Mouse (Mus musculus): ENCODE results near the gene Vwa1. TPM values are rescaled to one million over a fixed set of nuclear protein-coding genes. Genes with fewer than 3 reads are reported as not detected.

Gene Vwa1
- total and polyA plus RNA-seq, 3 experiments: 0.13 to 1.8 (median 0.15) TPM

DNA sequence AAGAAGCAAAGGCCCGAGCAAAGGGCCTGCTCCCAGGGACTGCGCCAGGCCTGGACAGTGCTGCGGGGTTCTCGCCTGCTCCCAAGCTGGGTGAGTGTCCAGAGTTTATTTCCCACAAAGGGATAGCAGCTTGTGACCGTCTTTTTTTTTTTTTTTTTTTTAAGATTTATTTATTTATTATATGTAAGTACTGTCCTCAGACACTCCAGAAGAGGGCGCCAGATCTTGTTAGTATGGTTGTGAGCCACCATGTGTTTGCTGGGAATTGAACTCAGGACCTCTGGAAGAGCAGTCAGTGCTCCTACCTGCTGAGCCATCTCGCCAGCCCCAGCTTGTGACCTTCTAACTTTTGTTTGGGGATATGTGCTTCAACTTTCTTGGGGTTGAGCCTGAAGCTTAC, 46.5 kb upstream of the Vwa1 start:
- Histone ChIP-seq H3K9ac (ENCODE audit: insufficient read depth, low read depth) (no peak overlapping the region), H3K4me2 (ENCODE audit: insufficient read depth, low read depth, poor library complexity, severe bottlenecking) (no peak overlapping the region), H3K36me3 (replicated peaks in 1 of 2; ENCODE audit: control insufficient read depth in 1 of 2, insufficient read depth in 1 of 2, low read length in 1 of 2) (peaks cover 80 to 97% of the 10 kb centered on the region in 2 experiments), H3K79me2 (replicated peaks; ENCODE audit: control insufficient read depth, extremely low read depth, insufficient read depth, poor library complexity, severe bottlenecking) (peaks cover 34% of the 10 kb centered on the region), H3K4me1 (ENCODE audit: control insufficient read depth in 1 of 2, insufficient read depth in 2 of 2) (no peaks in the 10 kb centered on the region), H3K4me3 (replicated peaks in 1 of 3; ENCODE audit: low read depth in 2 of 3, low read length in 2 of 3, poor library complexity in 1 of 3) (no peak overlapping the region), H3K9me3 (replicated peaks; ENCODE audit: low read length) (no peaks in the 10 kb centered on the region), H3K27me3 (replicated peaks) (no peaks in the 10 kb centered on the region), H3K27ac (ENCODE audit: insufficient read depth, low read depth) (no peak overlapping the region)
- dilution Hi-C loops (cut with MboI; ENCODE audit: extremely low pct_ligation_motif_present, extremely low pct_unique_long_range_greater_than_20kb, low sequenced_read_pairs): no loop called here
- TF ChIP-seq POLR2AphosphoS2 (IDR thresholded peaks at IDR 0.05; ENCODE audit: low read depth, low read length) (no peak), POLR2A (IDR thresholded peaks at IDR 0.05; ENCODE audit: low read depth, low read length) (no peak), CTCF (conservative IDR thresholded peaks at IDR 0.05 in 1 of 2, IDR thresholded peaks at IDR 0.05 in 1 of 2; ENCODE audit: low read depth in 2 of 2, low read length in 2 of 2) (peak in 1 of 2 experiments; percentile 32; a peak in 2 of 4 replicates), ELF1 (IDR thresholded peaks at IDR 0.05; ENCODE audit: low read depth, low read length) (no peak), ZNF384 (IDR thresholded peaks at IDR 0.05; ENCODE audit: low read depth, low read length) (peak; percentile 81), UBTF (IDR thresholded peaks at IDR 0.05; ENCODE audit: low read depth, low read length) (no peak), MYC (IDR thresholded peaks at IDR 0.05; ENCODE audit: low read depth, low read length) (0 out of 2 replicates have a peak, but pooled peaks have one; percentile 21), IRF4 (IDR thresholded peaks at IDR 0.05; ENCODE audit: low read depth, low read length) (no peak)
- in situ Hi-C loops (cut with MboI; ENCODE audit: low pct_ligation_motif_present, low pct_unique_long_range_greater_than_20kb, low sequenced_read_pairs): no loop called here
- no peak for DNase-seq (ENCODE audit: extremely low read depth)

DNA sequence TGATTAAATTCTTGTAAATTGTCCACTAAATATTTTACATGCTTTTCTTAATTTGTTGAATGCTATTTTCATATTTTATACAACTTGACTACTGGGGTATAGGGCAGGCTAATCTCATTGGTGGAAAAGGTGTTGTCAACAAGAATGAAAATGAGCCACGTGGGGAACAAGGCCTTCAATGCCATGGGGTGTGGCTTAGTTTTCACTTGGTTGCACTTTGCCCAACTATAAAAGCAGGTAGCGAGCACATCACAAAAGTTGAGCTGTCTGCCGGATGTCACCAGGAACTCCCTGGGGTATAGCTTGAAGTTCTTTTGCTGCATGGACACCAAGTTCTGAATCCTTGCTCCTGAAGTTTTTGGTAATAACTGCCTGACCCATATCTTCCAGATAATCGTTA, 43.0 kb upstream of the Vwa1 start:
- H3K27me3 ChIP-seq (replicated peaks): no peaks in the 10 kb centered on the region

DNA sequence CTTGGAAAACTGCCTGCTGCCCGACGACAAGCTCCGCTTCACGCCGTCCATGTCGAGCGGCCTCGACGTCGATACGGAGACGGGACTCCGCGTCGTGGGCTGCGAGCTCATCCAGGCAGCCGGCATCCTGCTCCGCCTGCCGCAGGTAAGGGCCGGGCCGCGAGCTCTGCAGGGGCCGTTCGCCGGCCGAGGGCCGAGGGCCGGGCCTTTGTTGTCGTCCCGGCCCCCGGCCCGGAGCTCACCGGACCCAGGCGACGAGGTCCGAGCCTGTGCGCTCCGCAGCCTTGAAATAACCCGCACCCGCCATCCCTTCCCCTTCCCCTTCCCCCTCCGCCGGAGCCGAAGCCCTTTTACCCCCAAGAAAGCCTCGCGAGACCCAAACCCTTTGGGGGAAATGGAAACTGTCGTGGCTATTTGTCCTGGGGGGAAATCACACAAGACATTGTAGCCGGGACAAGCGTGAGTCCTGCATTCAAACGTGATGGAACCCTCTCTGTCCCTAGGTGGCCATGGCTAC, 38.2 kb upstream of the Vwa1 start:
- peak overlapping the region; percentile 99 for H3K9ac ChIP-seq (ENCODE audit: insufficient read depth, low read depth)
- TF ChIP-seq ZNF384 (IDR thresholded peaks at IDR 0.05; ENCODE audit: low read depth, low read length) (no peak), USF1 (IDR thresholded peaks at IDR 0.05; ENCODE audit: low read depth, low read length) (no peak), BHLHE40 (IDR thresholded peaks at IDR 0.05; ENCODE audit: low read depth, low read length) (0 out of 2 replicates have a peak, but pooled peaks have one; percentile 6), E2F4 (IDR thresholded peaks at IDR 0.05; ENCODE audit: insufficient replicate concordance, low read depth, low read length) (no peak), GABPA (IDR thresholded peaks at IDR 0.05; ENCODE audit: insufficient replicate concordance, low read depth, low read length) (no peak), TBP (conservative IDR thresholded peaks at IDR 0.05; ENCODE audit: low read depth, low read length) (0 out of 2 replicates have a peak, but pooled peaks have one; percentile 29), SMC3 (IDR thresholded peaks at IDR 0.05; ENCODE audit: low read depth, low read length) (no peak), CHD2 (IDR thresholded peaks at IDR 0.05; ENCODE audit: low read length) (peak; percentile 89), MAFK (IDR thresholded peaks at IDR 0.05; ENCODE audit: insufficient replicate concordance, low read length) (no peak), EP300 (IDR thresholded peaks at IDR 0.05; ENCODE audit: low read length) (no peak), ZKSCAN1 (IDR thresholded peaks at IDR 0.05; ENCODE audit: borderline replicate concordance, low read depth, low read length) (no peak), MEF2A (IDR thresholded peaks at IDR 0.05; ENCODE audit: borderline replicate concordance, low read depth, low read length) (no peak; the same call in 1 of the 2 replicates), MXI1 (IDR thresholded peaks at IDR 0.05; ENCODE audit: low read depth, low read length) (no peak), JUND (conservative IDR thresholded peaks at IDR 0.05; ENCODE audit: low read depth, low read length) (no peak)
- H3K27me3 ChIP-seq (replicated peaks): no peaks in the 10 kb centered on the region
- no peaks in the 10 kb centered on the region for H3K9me3 ChIP-seq (replicated peaks; ENCODE audit: low read length)
- peaks cover 45% of the 10 kb centered on the region for H3K79me2 ChIP-seq (replicated peaks; ENCODE audit: control insufficient read depth, extremely low read depth, insufficient read depth, poor library complexity, severe bottlenecking)
- H3K4me2 ChIP-seq (ENCODE audit: insufficient read depth, low read depth, poor library complexity, severe bottlenecking): peak overlapping the region; percentile 98; the same call in 1 of the 2 replicates
- peak overlapping the region; percentile 82 to 100 (median 98) for H3K4me3 ChIP-seq (replicated peaks in 1 of 3; ENCODE audit: low read depth in 2 of 3, low read length in 2 of 3, poor library complexity in 1 of 3)
- H3K4me1 ChIP-seq (ENCODE audit: control insufficient read depth in 1 of 2, insufficient read depth in 2 of 2): peaks cover 6 to 28% of the 10 kb centered on the region in 2 experiments
- in situ Hi-C loops (cut with MboI; ENCODE audit: low pct_ligation_motif_present, low pct_unique_long_range_greater_than_20kb, low sequenced_read_pairs): no loop called here
- H3K27ac ChIP-seq (ENCODE audit: insufficient read depth, low read depth): peak overlapping the region; percentile 70
- dilution Hi-C loops (cut with MboI; ENCODE audit: extremely low pct_ligation_motif_present, extremely low pct_unique_long_range_greater_than_20kb, low sequenced_read_pairs): no loop called here
- peaks cover 70 to 76% of the 10 kb centered on the region in 2 experiments for H3K36me3 ChIP-seq (replicated peaks in 1 of 2; ENCODE audit: control insufficient read depth in 1 of 2, insufficient read depth in 1 of 2, low read length in 1 of 2)
- peak; percentile 54 for DNase-seq (ENCODE audit: extremely low read depth)

More for the DNA sequence above, 43.0 kb upstream of the Vwa1 start:
- Histone ChIP-seq H3K4me3 (replicated peaks in 1 of 3; ENCODE audit: low read depth in 2 of 3, low read length in 2 of 3, poor library complexity in 1 of 3) (no peak overlapping the region), H3K36me3 (replicated peaks in 1 of 2; ENCODE audit: control insufficient read depth in 1 of 2, insufficient read depth in 1 of 2, low read length in 1 of 2) (peaks cover 76 to 88% of the 10 kb centered on the region in 2 experiments), H3K9ac (ENCODE audit: insufficient read depth, low read depth) (no peak overlapping the region), H3K9me3 (replicated peaks; ENCODE audit: low read length) (no peaks in the 10 kb centered on the region), H3K4me2 (ENCODE audit: insufficient read depth, low read depth, poor library complexity, severe bottlenecking) (no peak overlapping the region), H3K4me1 (ENCODE audit: control insufficient read depth in 1 of 2, insufficient read depth in 2 of 2) (peaks cover 6 to 21% of the 10 kb centered on the region in 2 experiments), H3K79me2 (replicated peaks; ENCODE audit: control insufficient read depth, extremely low read depth, insufficient read depth, poor library complexity, severe bottlenecking) (peaks cover 57% of the 10 kb centered on the region), H3K27ac (ENCODE audit: insufficient read depth, low read depth) (no peak overlapping the region)
- DNase-seq (ENCODE audit: extremely low read depth): no peak
- TF ChIP-seq BHLHE40 (IDR thresholded peaks at IDR 0.05; ENCODE audit: low read depth, low read length) (no peak), ZKSCAN1 (IDR thresholded peaks at IDR 0.05; ENCODE audit: borderline replicate concordance, low read depth, low read length) (no peak)
- in situ Hi-C loops (cut with MboI; ENCODE audit: low pct_ligation_motif_present, low pct_unique_long_range_greater_than_20kb, low sequenced_read_pairs): no loop called here
- dilution Hi-C loops (cut with MboI; ENCODE audit: extremely low pct_ligation_motif_present, extremely low pct_unique_long_range_greater_than_20kb, low sequenced_read_pairs): no loop called here

Data from CH12.LX (cell line).